Mouse (Mus musculus): ENCODE data around the gene Asphd1. TPM values are rescaled to one million over a fixed set of nuclear protein-coding genes. Genes with fewer than 3 reads are reported as not detected.

Gene Asphd1
- polyA plus RNA-seq (2015; fragmentation: Nextera tagmentation; extraction: Ambion mirVana): 0.13 TPM in 1 of 2 replicates, not detected in the other

GRCm38 (mm10) chr7:126949403-126949792, at the start of gene Asphd1:
Gene Asphd1, minus strand, starts transcription at chr7:126949582.
- Histone ChIP-seq H3K4me1 (replicated peaks; ENCODE audit: insufficient read depth, low read length) (peaks cover 10% of the 10 kb centered on the region; the same call in 1 of the 2 replicates), H3K27me3 (ENCODE audit: insufficient read depth, low read length) (peaks cover 12% of the 10 kb centered on the region), H3K9me3 (replicated peaks; ENCODE audit: low read length) (no peaks in the 10 kb centered on the region), H3K27ac (no peak within 1 kb of the TSS), H3K36me3 (ENCODE audit: insufficient read depth, low read length) (no peaks in the 10 kb centered on the region), H3K4me2 (ENCODE audit: low read length) (peak within 1 kb of the TSS; percentile 98), H3K9ac (ENCODE audit: low read depth, low read length) (0 out of 2 replicates have a peak within 1 kb of the TSS, but pooled peaks have one; percentile 4), H3K4me3 (replicated peaks; ENCODE audit: low read depth, low read length) (peak within 1 kb of the TSS; percentile 42)
- ATAC-seq (replicated peaks; ENCODE audit: low FRiP score, low read depth) (peak; percentile 35), DNase-seq (ENCODE audit: low spot score) (no peak)
- no peak for TF ChIP-seq CTCF (IDR thresholded peaks at IDR 0.05; ENCODE audit: low read depth)
- WGBS: under 1% methylated on average over 19 of the region's 21 CpGs

GRCm38 (mm10) chr7:126996449-126996848, 47.1 kb upstream of the Asphd1 start:
- H3K27me3 ChIP-seq (ENCODE audit: insufficient read depth, low read length): no peaks in the 10 kb centered on the region
- H3K36me3 ChIP-seq (ENCODE audit: insufficient read depth, low read length): peaks cover 8% of the 10 kb centered on the region
- H3K27ac ChIP-seq: no peak overlapping the region
- ATAC-seq (replicated peaks; ENCODE audit: low FRiP score, low read depth) (no peak), DNase-seq (ENCODE audit: low spot score) (no peak)
- H3K4me2 ChIP-seq (ENCODE audit: low read length): no peak overlapping the region
- no peak overlapping the region for H3K4me3 ChIP-seq (replicated peaks; ENCODE audit: low read depth, low read length)
- no peak overlapping the region for H3K9ac ChIP-seq (ENCODE audit: low read depth, low read length)
- H3K4me1 ChIP-seq (replicated peaks; ENCODE audit: insufficient read depth, low read length): no peaks in the 10 kb centered on the region
- 86% methylated on average over 4 of the region's 4 CpGs for WGBS
- TF ChIP-seq CTCF (IDR thresholded peaks at IDR 0.05; ENCODE audit: low read depth): peak; percentile 47; the same call in 1 of the 2 replicates
- no peaks in the 10 kb centered on the region for H3K9me3 ChIP-seq (replicated peaks; ENCODE audit: low read length)

DNA sequence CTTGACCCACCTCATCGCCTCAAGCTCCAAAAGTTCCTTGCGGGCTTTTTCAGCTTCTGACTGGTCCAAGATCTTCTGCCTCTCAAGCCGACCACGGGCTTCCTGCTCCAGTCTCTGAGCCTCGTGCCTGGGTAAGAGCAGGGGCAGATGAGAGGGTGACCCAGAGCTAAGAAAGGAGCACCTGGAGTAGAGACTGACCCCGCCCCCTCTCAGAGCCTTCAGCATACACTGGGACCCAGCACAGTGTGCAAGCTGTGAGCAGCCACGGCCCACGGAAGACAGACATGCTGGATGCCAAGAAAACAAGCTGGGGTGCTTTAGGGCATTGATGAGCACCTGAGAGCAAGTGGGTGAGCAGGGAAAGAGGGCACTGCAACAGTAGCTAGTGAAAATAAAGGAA, 39.4 kb upstream of the Asphd1 start:
- Histone ChIP-seq H3K4me1 (replicated peaks; ENCODE audit: insufficient read depth, low read length) (no peaks in the 10 kb centered on the region), H3K4me2 (ENCODE audit: low read length) (no peak overlapping the region), H3K9me3 (replicated peaks; ENCODE audit: low read length) (no peaks in the 10 kb centered on the region), H3K9ac (ENCODE audit: low read depth, low read length) (no peak overlapping the region), H3K4me3 (replicated peaks; ENCODE audit: low read depth, low read length) (no peak overlapping the region), H3K27ac (no peak overlapping the region), H3K27me3 (ENCODE audit: insufficient read depth, low read length) (no peaks in the 10 kb centered on the region), H3K36me3 (ENCODE audit: insufficient read depth, low read length) (peaks cover 8% of the 10 kb centered on the region; the same call in 1 of the 2 replicates)
- WGBS: 75% methylated on average over 8 of the region's 8 CpGs
- no peak for DNase-seq (ENCODE audit: low spot score)
- no peak for TF ChIP-seq CTCF (IDR thresholded peaks at IDR 0.05; ENCODE audit: low read depth)
- no peak for ATAC-seq (replicated peaks; ENCODE audit: low FRiP score, low read depth)

- peak; percentile 61 for DNase-seq (ENCODE audit: low spot score)
- TF ChIP-seq CTCF (IDR thresholded peaks at IDR 0.05; ENCODE audit: low read depth): peak; percentile 79
- ATAC-seq (replicated peaks; ENCODE audit: low FRiP score, low read depth): peak; percentile 76; the same call in 1 of the 2 replicates
- H3K4me3 ChIP-seq (replicated peaks; ENCODE audit: low read depth, low read length): no peak overlapping the region
- H3K4me2 ChIP-seq (ENCODE audit: low read length): no peak overlapping the region
- H3K27me3 ChIP-seq (ENCODE audit: insufficient read depth, low read length): no peaks in the 10 kb centered on the region
- H3K9ac ChIP-seq (ENCODE audit: low read depth, low read length): no peak overlapping the region
- H3K27ac ChIP-seq: no peak overlapping the region
- no peaks in the 10 kb centered on the region for H3K4me1 ChIP-seq (replicated peaks; ENCODE audit: insufficient read depth, low read length)
- 41% methylated on average over 9 of the region's 9 CpGs for WGBS
- H3K9me3 ChIP-seq (replicated peaks; ENCODE audit: low read length): no peaks in the 10 kb centered on the region
- H3K36me3 ChIP-seq (ENCODE audit: insufficient read depth, low read length): 0 out of 2 replicates have a peak, but pooled peaks cover 3% of the 10 kb centered on the region
These were observed 36.9 kb upstream of the Asphd1 start for GRCm38 (mm10) chr7:126986319-126986718.

GRCm38 (mm10) chr7:126984667-126985444, 35.5 kb upstream of the Asphd1 start:
- H3K36me3 ChIP-seq (ENCODE audit: insufficient read depth, low read length): peaks cover 6% of the 10 kb centered on the region; the same call in 1 of the 2 replicates
- DNase-seq (ENCODE audit: low spot score) (no peak), ATAC-seq (replicated peaks; ENCODE audit: low FRiP score, low read depth) (no peak)
- TF ChIP-seq CTCF (IDR thresholded peaks at IDR 0.05; ENCODE audit: low read depth): no peak
- no peak overlapping the region for H3K9ac ChIP-seq (ENCODE audit: low read depth, low read length)
- no peak overlapping the region for H3K4me3 ChIP-seq (replicated peaks; ENCODE audit: low read depth, low read length)
- no peaks in the 10 kb centered on the region for H3K27me3 ChIP-seq (ENCODE audit: insufficient read depth, low read length)
- no peaks in the 10 kb centered on the region for H3K9me3 ChIP-seq (replicated peaks; ENCODE audit: low read length)
- no peak overlapping the region for H3K27ac ChIP-seq
- no peaks in the 10 kb centered on the region for H3K4me1 ChIP-seq (replicated peaks; ENCODE audit: insufficient read depth, low read length)
- WGBS: 29% methylated on average over 10 of the region's 10 CpGs
- no peak overlapping the region for H3K4me2 ChIP-seq (ENCODE audit: low read length)

DNA sequence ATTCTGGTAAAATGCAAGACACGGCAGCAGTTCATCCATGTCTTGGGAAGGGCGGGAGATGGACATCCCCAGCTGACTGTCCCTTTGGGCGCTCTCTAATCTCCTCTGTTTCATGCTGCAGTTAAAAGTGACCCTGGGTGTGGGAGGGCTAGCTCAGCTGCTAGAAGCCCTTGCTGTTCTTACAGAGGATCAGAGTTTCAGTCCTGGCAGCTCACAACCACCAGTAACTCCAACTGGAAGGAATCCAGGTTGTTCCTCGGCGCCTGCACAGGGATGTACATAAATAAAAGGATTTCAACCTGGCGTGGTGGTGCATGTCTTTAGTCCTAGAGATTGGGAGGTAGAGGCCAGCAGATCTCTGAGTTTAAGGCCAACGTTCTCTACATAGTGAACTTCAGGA, 33.7 kb upstream of the Asphd1 start:
- Histone ChIP-seq H3K27ac (no peak overlapping the region), H3K9ac (ENCODE audit: low read depth, low read length) (no peak overlapping the region), H3K4me1 (replicated peaks; ENCODE audit: insufficient read depth, low read length) (no peaks in the 10 kb centered on the region), H3K4me2 (ENCODE audit: low read length) (no peak overlapping the region), H3K9me3 (replicated peaks; ENCODE audit: low read length) (no peaks in the 10 kb centered on the region), H3K27me3 (ENCODE audit: insufficient read depth, low read length) (no peaks in the 10 kb centered on the region), H3K36me3 (ENCODE audit: insufficient read depth, low read length) (peaks cover 19% of the 10 kb centered on the region), H3K4me3 (replicated peaks; ENCODE audit: low read depth, low read length) (no peak overlapping the region)
- DNase-seq (ENCODE audit: low spot score) (no peak), ATAC-seq (replicated peaks; ENCODE audit: low FRiP score, low read depth) (no peak)
- no peak for TF ChIP-seq CTCF (IDR thresholded peaks at IDR 0.05; ENCODE audit: low read depth)
- 64% methylated on average over 7 of the region's 7 CpGs for WGBS

Measured in kidney, postnatal 0 days (tissue).